Mouse (Mus musculus) stomach, postnatal 0 days (tissue): ENCODE data around the gene Coro2a. TPM values are rescaled to one million over a fixed set of nuclear protein-coding genes. Genes with fewer than 3 reads are reported as not detected.

Experiments used
- ATAC-seq: fragments of 200-750 bp; cut with Nextera tagmentation; 2 replicates; pipeline ENCODE4 v1.8.0; 2017; ENCODE audit not compliant: low FRiP score, low TSS enrichment
- DNase-seq: peaks from one replicate; pipeline ENCODE4 v3.0.0-alpha.2; 2016; ENCODE audit warnings: low spot score
- H3K27ac ChIP-seq: fragments of 300-500 bp; sonication (generic); replicated peaks from 2 replicates; pipeline ENCODE4 v1.5.1; 2014; ENCODE audit warnings: mild to moderate bottlenecking, control low read depth
- H3K27me3 ChIP-seq: fragments of 300-500 bp; sonication (generic); 2 replicates; pipeline ENCODE4 v1.6.1; 2014; ENCODE audit warnings: low read length; ENCODE audit not compliant: control insufficient read depth, insufficient read depth
- H3K36me3 ChIP-seq: fragments of 300-500 bp; sonication (generic); 2 replicates; pipeline ENCODE4 v1.6.1; 2014; ENCODE audit warnings: low read length, mixed read lengths; ENCODE audit not compliant: control insufficient read depth, insufficient read depth
- H3K4me1 ChIP-seq: fragments of 300-500 bp; sonication (generic); replicated peaks from 2 replicates; pipeline ENCODE4 v1.6.1; 2014; ENCODE audit warnings: antibody characterized with exemption; ENCODE audit not compliant: control insufficient read depth, insufficient read depth
- H3K4me2 ChIP-seq: fragments of 300-500 bp; sonication (generic); replicated peaks from 2 replicates; pipeline ENCODE4 v1.6.1; 2014; ENCODE audit warnings: low read depth, mild to moderate bottlenecking, control low read depth, moderate library complexity
- H3K4me3 ChIP-seq: fragments of 300-500 bp; sonication (generic); 2 replicates; pipeline ENCODE4 v1.5.1; 2014; ENCODE audit warnings: low read depth, low read length, control low read depth
- H3K9ac ChIP-seq: fragments of 300-500 bp; sonication (generic); 2 replicates; pipeline ENCODE4 v1.6.1; 2014; ENCODE audit warnings: mild to moderate bottlenecking, low read length, control low read depth, mixed read lengths
- H3K9me3 ChIP-seq: fragments of 300-500 bp; sonication (generic); 2 replicates; pipeline ENCODE4 v1.6.1; 2016; ENCODE audit warnings: low read length; ENCODE audit not compliant: control insufficient read depth
- CTCF ChIP-seq: IDR thresholded peaks from 2 replicates; pipeline ENCODE4 v1.5.1; 2016; ENCODE audit warnings: antibody characterized with exemption, low read depth, mild to moderate bottlenecking, moderate library complexity
- EP300 ChIP-seq: optimal IDR thresholded peaks from 2 replicates; pipeline ENCODE3; 2016; ENCODE audit warnings: antibody characterized with exemption
- WGBS: fragments of 180-500 bp; shearing (Covaris S2); extraction: QIAGEN DNeasy Blood & Tissue Kit; methylation state at CpG from one replicate; pipeline ENCODE4 v1.1.7; 2014; 5-methylcytosine and 5-hydroxymethylcytosine counted together
- polyA plus RNA-seq: library from polyadenylated mRNA; unstranded; fragments of >200 nt; fragmentation: Nextera tagmentation; extraction: Ambion mirVana; gene quantifications from 2 replicates; pipeline ENCODE4 v1.2.1, GENCODE M21; 2015

The Coro2a gene
- polyA plus RNA-seq, 1 experiment from 2014 or later: 17.2 TPM

DNA sequence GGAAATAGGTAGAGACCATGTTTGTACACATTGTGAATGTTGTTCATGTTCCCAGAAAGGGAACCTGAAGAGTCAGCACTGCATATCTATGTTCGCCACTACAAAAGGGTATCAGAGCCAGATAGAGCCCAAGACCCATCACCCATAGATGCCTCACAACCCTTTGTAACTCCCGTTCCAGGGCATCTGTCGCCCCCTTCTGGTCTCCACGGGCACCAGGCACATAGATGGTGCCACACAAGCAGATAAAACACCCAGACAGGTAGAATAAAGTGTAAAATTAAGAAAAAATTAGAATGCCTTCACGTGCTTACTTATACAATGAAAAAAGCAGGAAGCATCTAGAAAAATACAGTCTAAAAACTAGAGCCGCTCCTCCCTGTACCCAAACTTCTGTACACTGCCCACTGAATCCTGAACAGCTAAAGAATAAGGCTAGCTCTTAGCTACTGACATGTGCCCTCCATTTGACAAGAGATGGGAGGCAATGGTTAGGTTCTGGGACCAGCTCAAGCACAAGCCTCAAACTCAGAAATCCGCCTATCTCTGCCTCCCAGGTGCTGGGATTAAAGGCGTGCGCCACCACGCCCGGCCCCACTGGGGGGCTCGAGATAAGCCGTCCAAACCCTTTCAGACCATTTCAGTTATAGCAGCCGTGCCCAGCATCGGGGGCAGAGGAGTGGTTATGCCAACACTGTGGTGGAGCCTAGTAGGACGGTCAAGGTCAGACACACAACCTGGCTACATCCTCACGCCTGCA is 75.0 kb downstream of the Coro2a start:
- peak; percentile 69 for TF ChIP-seq CTCF
- no peak for TF ChIP-seq EP300
- WGBS: 25% methylated on average over 17 of the region's 17 CpGs
- DNase-seq (no peak), ATAC-seq (no peak; the same call in none of the 2 replicates)
- peak overlapping the region; percentile 43 for H3K9ac ChIP-seq
- H3K27ac ChIP-seq: peak overlapping the region; percentile 35; the same call in 1 of the 2 replicates
- no peaks in the 10 kb centered on the region for H3K36me3 ChIP-seq
- H3K4me2 ChIP-seq: peak overlapping the region; percentile 68
- peak overlapping the region; percentile 34 for H3K4me3 ChIP-seq
- no peaks in the 10 kb centered on the region for H3K9me3 ChIP-seq
- H3K27me3 ChIP-seq: no peaks in the 10 kb centered on the region
- no peaks in the 10 kb centered on the region for H3K4me1 ChIP-seq

DNA sequence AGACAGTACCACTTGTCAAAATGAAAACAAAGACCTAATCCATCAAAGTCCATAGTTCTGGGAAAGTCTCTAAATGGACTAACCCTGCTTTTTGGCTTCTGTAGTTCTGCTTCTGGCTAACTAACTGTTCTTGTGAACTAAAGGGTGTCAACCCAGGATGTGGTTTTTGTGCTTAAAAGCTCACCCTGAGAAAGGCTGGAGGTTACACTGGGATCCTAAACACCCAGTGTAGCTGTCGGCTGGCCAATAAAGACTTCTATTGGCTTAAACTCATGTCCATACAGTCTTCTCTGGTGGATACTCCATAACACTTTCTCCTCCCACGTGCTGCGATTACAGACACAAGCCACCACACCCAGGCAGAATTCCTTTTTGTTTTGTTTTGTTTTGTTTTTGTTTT is 75.8 kb downstream of the Coro2a start:
- WGBS: 87% methylated on average over 3 of the region's 3 CpGs
- H3K4me3 ChIP-seq: no peak overlapping the region
- no peak for DNase-seq
- no peak overlapping the region for H3K9ac ChIP-seq
- no peaks in the 10 kb centered on the region for H3K27me3 ChIP-seq
- H3K27ac ChIP-seq: no peak overlapping the region
- H3K9me3 ChIP-seq: no peaks in the 10 kb centered on the region
- TF ChIP-seq EP300: no peak
- H3K36me3 ChIP-seq: no peaks in the 10 kb centered on the region
- no peaks in the 10 kb centered on the region for H3K4me1 ChIP-seq
- no peak overlapping the region for H3K4me2 ChIP-seq
- ATAC-seq: no peak

DNA sequence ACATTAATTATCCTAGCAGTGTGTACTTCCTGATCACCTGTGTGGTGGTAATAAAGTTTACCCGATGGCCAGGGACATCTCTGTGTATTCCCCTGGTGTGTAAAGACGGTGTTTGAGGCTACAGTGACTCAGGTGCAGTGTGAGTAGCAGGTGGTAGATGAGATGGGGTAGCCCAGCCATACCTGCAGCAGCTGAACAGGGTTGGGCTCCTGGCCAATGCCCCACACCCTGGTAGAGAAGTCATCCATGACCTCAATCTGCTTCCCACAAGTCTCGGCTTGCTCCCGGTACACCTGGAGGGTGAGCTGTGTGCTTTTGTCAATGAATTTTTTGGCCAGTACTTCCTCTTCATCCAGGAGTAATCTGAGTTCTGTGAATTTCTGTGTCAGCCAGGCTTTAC is 78.7 kb downstream of the Coro2a start:
- WGBS: 66% methylated on average over 4 of the region's 4 CpGs
- ATAC-seq: peak; percentile 90

DNA sequence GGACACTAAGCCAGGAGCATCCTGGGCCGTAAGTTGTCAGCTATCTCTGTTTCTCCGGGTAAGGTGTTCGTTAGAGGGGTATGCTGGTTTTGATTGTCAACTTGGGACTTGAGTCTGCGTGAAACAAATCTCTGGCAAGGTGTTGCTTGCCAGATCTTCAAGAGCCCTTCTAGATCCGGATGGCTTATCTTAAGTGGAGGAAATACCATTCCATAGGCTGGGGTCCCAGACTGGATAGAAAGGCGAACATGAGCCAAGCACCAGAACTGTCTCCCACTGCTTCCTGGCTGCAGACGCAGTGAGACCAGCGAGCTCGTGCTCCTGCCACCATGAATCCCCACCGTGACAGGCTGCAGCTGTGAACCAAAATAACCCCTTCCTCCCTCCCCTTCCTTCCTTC is 80.5 kb downstream of the Coro2a start:
- no peaks in the 10 kb centered on the region for H3K27me3 ChIP-seq
- H3K27ac ChIP-seq: no peak overlapping the region
- H3K4me1 ChIP-seq: no peaks in the 10 kb centered on the region
- DNase-seq (no peak), ATAC-seq (no peak)
- no peaks in the 10 kb centered on the region for H3K36me3 ChIP-seq
- TF ChIP-seq EP300 (no peak), CTCF (no peak)
- no peak overlapping the region for H3K4me2 ChIP-seq
- H3K9ac ChIP-seq: no peak overlapping the region
- WGBS: 71% methylated on average over 10 of the region's 10 CpGs
- H3K9me3 ChIP-seq: no peaks in the 10 kb centered on the region
- H3K4me3 ChIP-seq: no peak overlapping the region

More for the DNA sequence above, 78.7 kb downstream of the Coro2a start:
- Histone ChIP-seq H3K4me3 (no peak overlapping the region), H3K27me3 (no peaks in the 10 kb centered on the region), H3K36me3 (no peaks in the 10 kb centered on the region), H3K27ac (peak overlapping the region; percentile 63), H3K9me3 (no peaks in the 10 kb centered on the region), H3K4me1 (no peaks in the 10 kb centered on the region), H3K4me2 (no peak overlapping the region), H3K9ac (no peak overlapping the region)
- peak; percentile 74 for DNase-seq
- TF ChIP-seq CTCF (no peak), EP300 (peak; percentile 55)

- H3K36me3 ChIP-seq: no peaks in the 10 kb centered on the region
- ATAC-seq (no peak), DNase-seq (no peak)
- WGBS: 58% methylated on average over 2 of the region's 2 CpGs
- no peak overlapping the region for H3K4me2 ChIP-seq
- no peaks in the 10 kb centered on the region for H3K9me3 ChIP-seq
- no peak overlapping the region for H3K4me3 ChIP-seq
- TF ChIP-seq EP300 (no peak), CTCF (no peak)
- no peak overlapping the region for H3K27ac ChIP-seq
- no peaks in the 10 kb centered on the region for H3K27me3 ChIP-seq
- H3K4me1 ChIP-seq: no peaks in the 10 kb centered on the region
- no peak overlapping the region for H3K9ac ChIP-seq
Measured at GRCm38 (mm10) chr4:46520491-46520890, 81.5 kb downstream of the Coro2a start.

DNA sequence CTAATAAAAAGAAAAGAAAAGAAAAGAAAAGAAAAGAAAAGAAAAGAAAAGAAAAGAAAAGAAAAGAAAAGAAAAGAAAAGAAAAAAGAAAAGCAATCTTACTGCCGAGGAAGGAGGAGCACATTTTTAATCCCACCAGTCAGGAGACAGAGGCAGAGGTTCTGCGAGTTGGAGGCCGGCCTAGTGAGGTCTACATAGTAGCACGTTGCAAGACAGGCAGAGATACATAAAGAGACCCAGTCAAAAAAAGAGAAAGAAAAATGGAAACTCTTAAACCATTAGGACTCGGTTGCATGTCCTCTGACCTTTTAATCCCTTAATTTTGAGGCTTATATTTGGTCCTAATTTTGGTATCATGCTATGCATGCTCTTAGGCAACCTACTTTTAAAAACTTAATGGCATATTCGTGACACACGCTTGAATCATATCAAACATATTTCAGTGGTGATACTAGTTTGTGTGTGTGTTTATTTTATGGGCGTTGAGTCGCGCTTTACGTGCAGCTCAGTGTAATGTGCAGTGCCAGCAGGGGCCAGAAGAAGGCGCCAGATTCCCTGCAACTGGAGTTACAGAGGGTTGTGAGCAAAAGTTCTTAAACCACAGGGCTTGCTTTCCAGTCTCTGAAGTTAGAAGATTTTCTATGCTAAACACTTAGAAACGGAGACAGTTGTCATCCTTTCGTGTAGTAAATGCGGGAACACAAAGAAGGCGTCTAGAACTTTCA is 94.1 kb downstream of the Coro2a start:
- Histone ChIP-seq H3K36me3 (no peaks in the 10 kb centered on the region), H3K9me3 (no peaks in the 10 kb centered on the region), H3K4me2 (peak overlapping the region; percentile 38), H3K4me1 (peaks cover 3% of the 10 kb centered on the region; the same call in 1 of the 2 replicates), H3K27ac (peak overlapping the region; percentile 78; the same call in 1 of the 2 replicates), H3K27me3 (no peaks in the 10 kb centered on the region), H3K9ac (no peak overlapping the region), H3K4me3 (peak overlapping the region; percentile 60)
- TF ChIP-seq EP300 (no peak), CTCF (peak; percentile 91)
- 8% methylated on average over 16 of the region's 16 CpGs for WGBS
- DNase-seq (peak; percentile 93), ATAC-seq (peak; percentile 56)
